Mouse (Mus musculus) embryo, embryonic 11 days (tissue): ENCODE results near the gene Iqce.

Experiments
- DNase-seq: peaks from one replicate; pipeline ENCODE4 v3.0.0-alpha.2; 2015

Gene Iqce

GRCm38 (mm10) chr5:140702103-140702513, at the start of gene Iqce:
Gene Iqce, minus strand, starts transcription at chr5:140702378.
- peak; percentile 96 for DNase-seq

- DNase-seq: peak; percentile 22
These were observed 48.7 kb upstream of the Iqce start for GRCm38 (mm10) chr5:140750925-140751324.

- DNase-seq: peak; percentile 87
These were observed 47.1 kb upstream of the Iqce start for GRCm38 (mm10) chr5:140749062-140749875.

- no peak for DNase-seq
These were observed 46.2 kb upstream of the Iqce start for GRCm38 (mm10) chr5:140748425-140748824.

- peak; percentile 27 for DNase-seq
These were observed 41.5 kb upstream of the Iqce start for GRCm38 (mm10) chr5:140743706-140744131.

GRCm38 (mm10) chr5:140741877-140742276, 39.7 kb upstream of the Iqce start:
- DNase-seq: peak; percentile 27

GRCm38 (mm10) chr5:140741040-140741439, 38.9 kb upstream of the Iqce start:
- DNase-seq: no peak

- no peak for DNase-seq
These were observed 37.6 kb upstream of the Iqce start for GRCm38 (mm10) chr5:140739813-140740212.

- DNase-seq: peak; percentile 17
These were observed 34.0 kb upstream of the Iqce start for GRCm38 (mm10) chr5:140736166-140736565.

GRCm38 (mm10) chr5:140735297-140735696, 33.1 kb upstream of the Iqce start:
- DNase-seq: peak; percentile 47

GRCm38 (mm10) chr5:140733336-140733735, 31.2 kb upstream of the Iqce start:
- no peak for DNase-seq

GRCm38 (mm10) chr5:140732195-140732594, 30.0 kb upstream of the Iqce start:
- no peak for DNase-seq

- DNase-seq: no peak
These were observed 29.0 kb upstream of the Iqce start for GRCm38 (mm10) chr5:140731040-140731797.

- DNase-seq: no peak
These were observed 25.0 kb upstream of the Iqce start for GRCm38 (mm10) chr5:140726946-140727740.

GRCm38 (mm10) chr5:140726062-140726839, 24.1 kb upstream of the Iqce start:
- DNase-seq: no peak

GRCm38 (mm10) chr5:140723822-140724221, 21.6 kb upstream of the Iqce start, which contains the start of gene Amz1:
Gene Amz1, plus strand, starts transcription at chr5:140724127.
- DNase-seq: no peak

GRCm38 (mm10) chr5:140722121-140722520, 19.9 kb upstream of the Iqce start:
- DNase-seq: no peak

GRCm38 (mm10) chr5:140720773-140721172, 18.6 kb upstream of the Iqce start:
- no peak for DNase-seq

GRCm38 (mm10) chr5:140711040-140711439, 8.9 kb upstream of the Iqce start:
- DNase-seq: no peak

- no peak for DNase-seq
These were observed 8.1 kb upstream of the Iqce start for GRCm38 (mm10) chr5:140710315-140710714.

- DNase-seq: no peak
These were observed 3.5 kb upstream of the Iqce start for GRCm38 (mm10) chr5:140705501-140706171.
